Mouse (Mus musculus): ENCODE measurements around the gene Rnase1. TPM values are rescaled to one million over a fixed set of nuclear protein-coding genes. Genes with fewer than 3 reads are reported as not detected.
"Not testable (repeated sequence)": the region's sequence is repeated elsewhere in the genome, so short reads cannot be mapped to it uniquely, and the experiment has no call there.

Rnase1 gene
- polyA plus RNA-seq, 2 experiments, result 0.39 to 0.47 TPM

GRCm38 (mm10) chr14:51098921-51099320 is 47.7 kb downstream of the Rnase1 start:
- H3K9ac ChIP-seq (ENCODE audit: low read depth, low read length, severe bottlenecking), result no peak overlapping the region
- no peak for TF ChIP-seq POLR2A (IDR thresholded peaks at IDR 0.05; ENCODE audit: borderline replicate concordance, extremely low read depth, insufficient read depth, insufficient read length)
- no peak overlapping the region for H3K4me2 ChIP-seq (replicated peaks; ENCODE audit: low read depth, low read length, severe bottlenecking)
- H3K9me3 ChIP-seq (ENCODE audit: control insufficient read depth, low read length), result no peaks in the 10 kb centered on the region
- DNase-seq (ENCODE audit: low spot score) (no peak), ATAC-seq (ENCODE audit: low FRiP score, low read depth) (no peak)
- no peaks in the 10 kb centered on the region for H3K36me3 ChIP-seq (ENCODE audit: control insufficient read depth, insufficient read depth, low read length)
- 92% methylated on average over 11 of the region's 11 CpGs for WGBS
- H3K27ac ChIP-seq (replicated peaks; ENCODE audit: low read depth, low read length), result no peak overlapping the region
- H3K4me1 ChIP-seq (ENCODE audit: control insufficient read depth, insufficient read depth, low read length), result no peaks in the 10 kb centered on the region
- H3K4me3 ChIP-seq (replicated peaks; ENCODE audit: low read length), result no peak overlapping the region
- H3K27me3 ChIP-seq (ENCODE audit: control insufficient read depth, insufficient read depth, low read length), result no peaks in the 10 kb centered on the region

GRCm38 (mm10) chr14:51098300-51098699 is 48.3 kb downstream of the Rnase1 start:
- not testable (repeated sequence) for H3K9ac ChIP-seq (ENCODE audit: low read depth, low read length, severe bottlenecking); H3K27ac ChIP-seq (replicated peaks; ENCODE audit: low read depth, low read length); H3K36me3 ChIP-seq (ENCODE audit: control insufficient read depth, insufficient read depth, low read length); H3K4me3 ChIP-seq (replicated peaks; ENCODE audit: low read length); H3K4me2 ChIP-seq (replicated peaks; ENCODE audit: low read depth, low read length, severe bottlenecking); H3K9me3 ChIP-seq (ENCODE audit: control insufficient read depth, low read length); ATAC-seq (ENCODE audit: low FRiP score, low read depth); H3K4me1 ChIP-seq (ENCODE audit: control insufficient read depth, insufficient read depth, low read length); H3K27me3 ChIP-seq (ENCODE audit: control insufficient read depth, insufficient read depth, low read length)
- DNase-seq (ENCODE audit: low spot score), result peak; percentile 34
- WGBS, result 7% methylated on average over 1 of the region's 1 CpGs

GRCm38 (mm10) chr14:51095736-51096524 is 50.7 kb downstream of the Rnase1 start:
- H3K4me1 ChIP-seq (ENCODE audit: control insufficient read depth, insufficient read depth, low read length), result no peaks in the 10 kb centered on the region
- DNase-seq (ENCODE audit: low spot score) (no peak), ATAC-seq (ENCODE audit: low FRiP score, low read depth) (no peak)
- H3K9ac ChIP-seq (ENCODE audit: low read depth, low read length, severe bottlenecking), result no peak overlapping the region
- no peak overlapping the region for H3K4me3 ChIP-seq (replicated peaks; ENCODE audit: low read length)
- H3K36me3 ChIP-seq (ENCODE audit: control insufficient read depth, insufficient read depth, low read length), result no peaks in the 10 kb centered on the region
- no peaks in the 10 kb centered on the region for H3K9me3 ChIP-seq (ENCODE audit: control insufficient read depth, low read length)
- TF ChIP-seq POLR2A (IDR thresholded peaks at IDR 0.05; ENCODE audit: borderline replicate concordance, extremely low read depth, insufficient read depth, insufficient read length), result no peak
- H3K27ac ChIP-seq (replicated peaks; ENCODE audit: low read depth, low read length), result no peak overlapping the region
- H3K4me2 ChIP-seq (replicated peaks; ENCODE audit: low read depth, low read length, severe bottlenecking), result no peak overlapping the region
- H3K27me3 ChIP-seq (ENCODE audit: control insufficient read depth, insufficient read depth, low read length), result no peaks in the 10 kb centered on the region
- 60% methylated on average over 9 of the region's 9 CpGs for WGBS

Other genes with a start within 250 kb of the Rnase1 start
- 0.17 and 0.28 TPM in 2 replicates for gene Klhl33, start 249.3 kb downstream of the Rnase1 start, polyA plus RNA-seq (2012; rRNA removed)
- 0.08 and 0.11 TPM in 2 replicates for gene Klhl33, start 249.3 kb downstream of the Rnase1 start, polyA plus RNA-seq (2014; fragmentation: Nextera tagmentation; extraction: Ambion mirVana)
- 116 and 137 TPM in 2 replicates for gene Osgep, start 221.9 kb downstream of the Rnase1 start, polyA plus RNA-seq (2012; rRNA removed)
- 163 and 164 TPM in 2 replicates for gene Osgep, start 221.9 kb downstream of the Rnase1 start, polyA plus RNA-seq (2014; fragmentation: Nextera tagmentation; extraction: Ambion mirVana)
- gene Apex1, start 221.8 kb downstream of the Rnase1 start, polyA plus RNA-seq (2012; rRNA removed), result 127 and 143 TPM in 2 replicates
- gene Apex1, start 221.8 kb downstream of the Rnase1 start, polyA plus RNA-seq (2014; fragmentation: Nextera tagmentation; extraction: Ambion mirVana), result 218 and 219 TPM in 2 replicates
- 82.3 and 122 TPM in 2 replicates for gene Pip4p1, start 215.9 kb downstream of the Rnase1 start, polyA plus RNA-seq (2012; rRNA removed)
- 50.3 and 54.0 TPM in 2 replicates for gene Pip4p1, start 215.9 kb downstream of the Rnase1 start, polyA plus RNA-seq (2014; fragmentation: Nextera tagmentation; extraction: Ambion mirVana)
- 37.7 and 42.1 TPM in 2 replicates for gene Pnp, start 215.7 kb downstream of the Rnase1 start, polyA plus RNA-seq (2012; rRNA removed)
- 52.4 and 52.6 TPM in 2 replicates for gene Pnp, start 215.7 kb downstream of the Rnase1 start, polyA plus RNA-seq (2014; fragmentation: Nextera tagmentation; extraction: Ambion mirVana)
- gene Gm49342, start 202.3 kb downstream of the Rnase1 start, polyA plus RNA-seq (2012; rRNA removed), result 42.1 and 42.8 TPM in 2 replicates
- not detected in 2 replicates for gene Gm49342, start 202.3 kb downstream of the Rnase1 start, polyA plus RNA-seq (2014; fragmentation: Nextera tagmentation; extraction: Ambion mirVana)
- 0.15 and 0.31 TPM in 2 replicates for gene Pnp2, start 190.8 kb downstream of the Rnase1 start, polyA plus RNA-seq (2012; rRNA removed)
- 0.37 and 0.39 TPM in 2 replicates for gene Pnp2, start 190.8 kb downstream of the Rnase1 start, polyA plus RNA-seq (2014; fragmentation: Nextera tagmentation; extraction: Ambion mirVana)
- gene Rnase10, start 139.0 kb downstream of the Rnase1 start, polyA plus RNA-seq (2012; rRNA removed), result 0.13 and 0.18 TPM in 2 replicates
- gene Rnase10, start 139.0 kb downstream of the Rnase1 start, polyA plus RNA-seq (2014; fragmentation: Nextera tagmentation; extraction: Ambion mirVana), result not detected in 2 replicates
- gene Rnase9, start 104.9 kb downstream of the Rnase1 start, polyA plus RNA-seq (2012; rRNA removed), result 0.05 TPM in 1 of 2 replicates, not detected in the other
- not detected in 2 replicates for gene Rnase9, start 104.9 kb downstream of the Rnase1 start, polyA plus RNA-seq (2014; fragmentation: Nextera tagmentation; extraction: Ambion mirVana)
- gene Rnase11, start 96.6 kb downstream of the Rnase1 start, polyA plus RNA-seq (2012; rRNA removed), result not detected in 2 replicates
- gene Rnase11, start 96.6 kb downstream of the Rnase1 start, polyA plus RNA-seq (2014; fragmentation: Nextera tagmentation; extraction: Ambion mirVana), result not detected in 2 replicates
- gene Rnase12, start 89.1 kb downstream of the Rnase1 start, polyA plus RNA-seq (2012; rRNA removed), result 0.14 and 0.17 TPM in 2 replicates
- not detected in 2 replicates for gene Rnase12, start 89.1 kb downstream of the Rnase1 start, polyA plus RNA-seq (2014; fragmentation: Nextera tagmentation; extraction: Ambion mirVana)
- not detected in 2 replicates for gene Olfr750, start 72.3 kb downstream of the Rnase1 start, polyA plus RNA-seq (2012; rRNA removed)
- not detected in 2 replicates for gene Olfr750, start 72.3 kb downstream of the Rnase1 start, polyA plus RNA-seq (2014; fragmentation: Nextera tagmentation; extraction: Ambion mirVana)
- gene Rnase4, start 55.7 kb downstream of the Rnase1 start, polyA plus RNA-seq (2012; rRNA removed), result 66.2 and 67.4 TPM in 2 replicates
- gene Rnase4, start 55.7 kb downstream of the Rnase1 start, polyA plus RNA-seq (2014; fragmentation: Nextera tagmentation; extraction: Ambion mirVana), result 51.9 and 59.4 TPM in 2 replicates
- gene Ang, start 55.6 kb downstream of the Rnase1 start, polyA plus RNA-seq (2012; rRNA removed), result 9.7 and 13.6 TPM in 2 replicates
- 7.3 and 8.3 TPM in 2 replicates for gene Ang, start 55.6 kb downstream of the Rnase1 start, polyA plus RNA-seq (2014; fragmentation: Nextera tagmentation; extraction: Ambion mirVana)
- 0.04 TPM in 1 of 2 replicates, not detected in the other for gene Eddm3b, start 32.4 kb downstream of the Rnase1 start, polyA plus RNA-seq (2012; rRNA removed)
- gene Eddm3b, start 32.4 kb downstream of the Rnase1 start, polyA plus RNA-seq (2014; fragmentation: Nextera tagmentation; extraction: Ambion mirVana), result not detected in 2 replicates
- gene Rnase6, start 22.9 kb downstream of the Rnase1 start, polyA plus RNA-seq (2012; rRNA removed), result 1.1 and 1.3 TPM in 2 replicates
- gene Rnase6, start 22.9 kb downstream of the Rnase1 start, polyA plus RNA-seq (2014; fragmentation: Nextera tagmentation; extraction: Ambion mirVana), result 0.77 and 2.3 TPM in 2 replicates
- gene Rnase2b, start 15.5 kb upstream of the Rnase1 start, polyA plus RNA-seq (2012; rRNA removed), result not detected in 2 replicates
- gene Rnase2b, start 15.5 kb upstream of the Rnase1 start, polyA plus RNA-seq (2014; fragmentation: Nextera tagmentation; extraction: Ambion mirVana), result not detected in 2 replicates
- gene Ang2, start 52.4 kb upstream of the Rnase1 start, polyA plus RNA-seq (2012; rRNA removed), result not detected in 2 replicates
- gene Ang2, start 52.4 kb upstream of the Rnase1 start, polyA plus RNA-seq (2014; fragmentation: Nextera tagmentation; extraction: Ambion mirVana), result not detected in 2 replicates
- gene Ear14, start 56.6 kb upstream of the Rnase1 start, polyA plus RNA-seq (2012; rRNA removed), result not detected in 2 replicates
- gene Ear14, start 56.6 kb upstream of the Rnase1 start, polyA plus RNA-seq (2014; fragmentation: Nextera tagmentation; extraction: Ambion mirVana), result not detected in 2 replicates
- gene Rnase2a, start 109.3 kb upstream of the Rnase1 start, polyA plus RNA-seq (2012; rRNA removed), result not detected in 2 replicates
- not detected in 2 replicates for gene Rnase2a, start 109.3 kb upstream of the Rnase1 start, polyA plus RNA-seq (2014; fragmentation: Nextera tagmentation; extraction: Ambion mirVana)
- not detected in 2 replicates for gene Gm7247, start 215.0 kb upstream of the Rnase1 start, polyA plus RNA-seq (2012; rRNA removed)
- gene Gm7247, start 215.0 kb upstream of the Rnase1 start, polyA plus RNA-seq (2014; fragmentation: Nextera tagmentation; extraction: Ambion mirVana), result not detected in 2 replicates